Mouse (Mus musculus) B cell, adult 2 months (primary cell): ENCODE measurements around the gene Pgrmc1.
"Not testable (repeated sequence)": the region's sequence is repeated elsewhere in the genome, so short reads cannot be mapped to it uniquely, and the experiment has no call there.

Experiments
- DNase-seq, 2 experiments: peaks; one replicate each; pipeline ENCODE4 v3.0.0; 2022

Pgrmc1 gene

GRCm38 (mm10) chrX:36597707-36598389 is at the start of gene Pgrmc1:
Pgrmc1 (plus strand) TSS chrX:36598206.
- peak; percentile 88 to 89 for DNase-seq

GRCm38 (mm10) chrX:36548798-36549197 is 49.2 kb upstream of the Pgrmc1 start:
- DNase-seq: no peak

DNA sequence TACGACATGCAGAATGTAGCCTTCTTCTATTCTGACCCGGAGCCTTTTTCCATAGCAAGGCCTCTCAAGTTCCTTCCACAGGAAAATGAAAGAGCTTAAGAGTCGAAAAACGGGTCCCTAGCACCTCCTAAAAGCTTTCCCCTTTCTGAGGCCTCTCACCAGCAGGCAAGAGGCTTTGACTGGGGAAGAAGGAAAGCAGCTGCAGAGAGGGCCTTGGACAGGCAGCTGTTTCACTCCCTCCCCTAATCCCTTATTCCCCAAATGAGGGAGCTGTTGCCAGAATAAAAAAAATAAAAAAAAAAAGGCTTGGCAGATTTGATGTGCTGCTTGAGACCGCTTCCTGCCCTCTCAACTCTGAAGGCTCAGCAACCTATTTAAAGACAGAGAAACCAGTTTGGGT is 47.1 kb upstream of the Pgrmc1 start:
- no peak for DNase-seq

GRCm38 (mm10) chrX:36551351-36551750 is 46.7 kb upstream of the Pgrmc1 start:
- no peak for DNase-seq

- DNase-seq: no peak
These were observed 45.9 kb upstream of the Pgrmc1 start for GRCm38 (mm10) chrX:36552055-36552587.

GRCm38 (mm10) chrX:36552715-36553114 is 45.3 kb upstream of the Pgrmc1 start:
- DNase-seq: no peak

DNA sequence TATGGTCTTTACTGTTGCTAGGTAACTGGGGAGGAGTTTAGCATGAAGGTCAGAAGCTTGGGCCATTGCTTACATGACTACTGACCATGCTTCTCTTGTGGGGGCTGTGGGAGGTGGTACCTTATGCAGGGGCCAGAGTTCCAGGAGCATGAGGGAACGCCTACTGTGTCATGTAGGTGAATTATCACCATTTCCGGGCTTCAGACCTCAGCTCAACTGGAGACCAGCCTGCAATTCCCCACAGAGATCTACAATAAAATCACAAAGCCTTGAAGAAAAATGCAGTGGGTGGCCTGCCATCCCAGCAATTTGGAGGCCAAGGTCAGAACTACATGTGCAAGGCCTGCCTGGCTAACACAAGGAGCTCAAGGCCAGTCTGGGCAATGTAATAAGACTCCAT is 42.8 kb upstream of the Pgrmc1 start:
- not testable (repeated sequence) for DNase-seq

- no peak for DNase-seq
These were observed 37.8 kb upstream of the Pgrmc1 start for GRCm38 (mm10) chrX:36560170-36560569.

DNA sequence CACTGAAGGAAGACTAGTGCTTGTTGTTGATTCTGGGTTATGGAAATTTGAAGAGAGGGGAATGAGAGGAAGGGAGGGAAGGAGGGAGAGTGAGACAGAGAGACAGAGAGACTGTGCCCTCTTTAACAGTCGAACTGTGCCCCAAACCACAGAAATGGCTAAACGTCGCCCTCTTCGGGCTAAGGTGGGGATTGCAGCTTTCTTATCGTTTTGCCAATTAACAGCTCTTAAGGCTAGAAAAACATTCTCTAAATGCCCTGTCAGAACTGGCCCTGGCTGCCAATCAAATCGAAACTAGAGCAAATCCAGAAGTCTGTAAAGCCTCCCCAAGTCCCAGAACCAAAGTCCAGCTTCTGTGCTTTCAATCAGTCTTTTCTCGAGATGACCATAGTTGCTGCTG is 36.4 kb upstream of the Pgrmc1 start:
- DNase-seq: peak; percentile 79 to 80

DNA sequence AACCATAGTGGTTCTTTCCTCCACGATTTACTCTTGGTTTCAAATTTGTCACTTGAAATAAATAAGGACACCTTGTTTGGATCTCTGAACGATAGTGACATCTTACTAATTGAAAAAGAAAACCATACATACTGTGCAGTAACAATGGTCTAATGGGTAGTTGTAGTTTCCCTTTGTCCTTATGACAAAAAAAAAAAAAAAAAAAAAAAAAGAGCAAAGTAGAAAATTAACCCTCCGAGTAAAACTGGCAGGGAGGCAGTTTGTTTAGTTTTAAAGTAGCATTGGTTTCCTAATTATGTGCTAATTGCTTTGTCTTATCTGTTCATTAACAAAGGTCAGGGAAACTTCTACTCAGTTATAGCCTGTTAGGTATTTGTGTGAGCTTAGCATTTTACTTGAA is 35.9 kb upstream of the Pgrmc1 start:
- no peak for DNase-seq

GRCm38 (mm10) chrX:36586629-36587303 is 11.2 kb upstream of the Pgrmc1 start:
- DNase-seq: no peak

- DNase-seq: no peak
These were observed 10.4 kb upstream of the Pgrmc1 start for GRCm38 (mm10) chrX:36587304-36588209.

DNA sequence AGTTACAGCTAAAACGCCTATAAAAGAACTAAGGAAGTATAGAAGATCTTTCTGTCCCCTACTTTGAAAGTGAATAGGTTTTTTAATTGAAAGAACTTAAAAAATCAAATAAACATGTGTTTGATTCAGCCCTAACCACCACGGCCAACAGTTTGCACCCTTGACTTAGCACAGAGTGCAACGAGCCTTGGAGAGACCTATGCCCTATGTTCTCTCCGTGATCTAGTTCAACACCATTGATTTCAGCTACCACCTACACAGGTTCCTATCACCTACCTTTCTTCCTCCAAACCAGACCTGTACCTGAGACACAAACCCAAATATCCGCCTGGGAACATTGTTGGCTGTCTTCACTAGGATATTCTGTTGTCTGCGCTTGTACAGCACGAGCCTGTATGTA is 7.7 kb upstream of the Pgrmc1 start:
- DNase-seq: no peak

- no peak for DNase-seq
These were observed 6.9 kb upstream of the Pgrmc1 start for GRCm38 (mm10) chrX:36591120-36591519.

DNA sequence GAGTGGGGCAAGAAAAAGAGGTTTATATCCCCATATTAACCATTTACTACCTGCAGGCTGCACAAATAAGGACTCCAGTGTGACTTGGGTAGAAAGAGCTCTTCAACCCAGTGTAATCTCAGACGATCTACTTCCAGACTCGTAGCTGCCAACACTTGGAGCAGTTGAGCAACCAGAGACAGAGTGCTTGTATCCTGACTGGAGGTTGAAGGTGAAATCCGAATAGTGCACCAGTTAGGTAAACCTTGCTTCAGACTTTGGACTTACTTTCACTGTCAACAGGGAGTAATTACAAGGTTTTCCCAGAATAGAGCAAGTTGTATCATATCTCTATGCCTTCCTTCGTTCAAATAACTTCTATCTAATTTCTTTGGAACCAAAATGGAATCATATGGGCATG is 6.5 kb upstream of the Pgrmc1 start:
- DNase-seq: no peak

DNA sequence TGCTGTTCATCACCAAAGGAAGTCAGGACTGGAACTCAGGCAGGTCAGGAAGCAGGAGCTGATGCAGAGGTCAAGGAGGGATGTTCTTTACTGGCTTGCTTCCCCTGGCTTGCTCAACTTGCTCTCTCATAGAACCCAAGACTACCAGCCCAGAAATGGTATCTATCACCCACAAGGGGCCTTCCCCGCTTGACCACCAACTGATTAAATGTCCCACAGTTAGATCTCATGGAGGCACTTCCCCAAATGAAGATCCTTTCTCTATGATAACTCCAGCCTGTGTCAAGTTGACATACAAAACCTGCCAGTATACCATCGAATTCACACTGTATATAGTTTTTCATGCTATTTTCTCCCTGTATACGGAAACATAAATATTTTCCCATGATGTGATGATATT is 2.8 kb upstream of the Pgrmc1 start:
- no peak for DNase-seq

GRCm38 (mm10) chrX:36596483-36597120 is 1.4 kb upstream of the Pgrmc1 start:
- DNase-seq: not testable (repeated sequence)

DNA sequence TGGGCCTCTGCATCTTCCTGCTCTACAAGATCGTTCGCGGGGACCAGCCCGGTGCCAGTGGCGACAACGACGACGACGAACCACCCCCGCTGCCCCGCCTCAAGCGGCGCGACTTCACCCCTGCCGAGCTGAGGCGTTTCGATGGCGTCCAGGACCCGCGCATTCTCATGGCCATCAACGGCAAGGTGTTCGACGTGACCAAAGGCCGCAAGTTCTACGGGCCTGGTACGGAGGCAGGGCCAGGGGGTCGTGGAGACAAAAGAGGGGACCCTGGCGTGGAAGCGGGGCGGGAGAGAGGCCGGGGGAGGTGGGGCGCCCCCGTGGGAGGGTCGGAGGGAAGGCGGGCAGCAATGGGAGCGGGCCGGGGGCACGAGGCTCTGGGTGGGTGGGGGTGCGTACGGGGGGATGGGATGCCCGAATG is 394 bp downstream of the Pgrmc1 start:
- no peak for DNase-seq

DNA sequence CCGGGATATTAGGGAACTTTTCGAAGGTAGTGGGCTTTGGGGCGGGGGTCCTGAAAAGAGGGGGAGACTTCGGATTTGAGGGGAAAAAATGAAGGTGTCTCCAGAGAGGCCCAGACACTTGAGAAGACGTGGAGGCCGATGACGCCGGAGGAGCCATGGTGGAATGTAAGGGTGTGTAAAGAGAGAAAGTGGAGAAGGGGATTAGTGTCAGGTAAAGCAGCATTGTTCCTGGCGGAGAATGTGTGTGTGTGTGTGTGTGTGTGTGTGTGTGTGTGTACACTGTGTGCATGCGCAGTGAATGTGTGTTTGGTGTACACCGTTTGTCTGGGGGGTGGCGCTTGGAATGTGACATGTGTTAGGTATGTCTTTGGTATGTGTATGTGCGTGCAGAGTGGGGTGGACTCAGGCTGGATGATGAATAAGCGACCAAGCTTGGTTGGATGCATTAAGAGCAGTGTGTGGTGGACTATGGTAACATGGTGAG is 897 bp downstream of the Pgrmc1 start:
- peak; percentile 5 to 8 for DNase-seq

- no peak for DNase-seq
These were observed 1.6 kb downstream of the Pgrmc1 start for GRCm38 (mm10) chrX:36599656-36600055.

DNA sequence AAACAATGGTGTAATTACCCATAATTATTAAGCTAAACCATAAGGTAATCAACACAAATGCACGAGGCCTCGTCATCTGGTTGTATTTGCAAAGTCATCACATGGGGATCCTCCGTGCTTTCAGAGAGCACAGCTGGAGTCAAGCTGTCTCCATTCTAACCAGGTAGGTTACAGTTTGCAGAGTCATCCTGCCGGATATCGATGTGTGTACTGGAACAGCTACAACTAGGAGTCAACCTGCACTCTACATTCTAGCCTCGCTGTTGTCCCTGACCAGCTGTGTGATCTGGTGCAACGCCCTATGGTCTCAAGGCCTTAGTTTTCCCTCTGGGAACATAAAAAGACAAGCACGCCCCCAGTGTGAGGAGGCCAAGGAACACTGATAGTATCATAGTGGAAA is 2.1 kb downstream of the Pgrmc1 start:
- no peak for DNase-seq

- no peak for DNase-seq
These were observed 4.9 kb downstream of the Pgrmc1 start for GRCm38 (mm10) chrX:36602926-36603325.

DNA sequence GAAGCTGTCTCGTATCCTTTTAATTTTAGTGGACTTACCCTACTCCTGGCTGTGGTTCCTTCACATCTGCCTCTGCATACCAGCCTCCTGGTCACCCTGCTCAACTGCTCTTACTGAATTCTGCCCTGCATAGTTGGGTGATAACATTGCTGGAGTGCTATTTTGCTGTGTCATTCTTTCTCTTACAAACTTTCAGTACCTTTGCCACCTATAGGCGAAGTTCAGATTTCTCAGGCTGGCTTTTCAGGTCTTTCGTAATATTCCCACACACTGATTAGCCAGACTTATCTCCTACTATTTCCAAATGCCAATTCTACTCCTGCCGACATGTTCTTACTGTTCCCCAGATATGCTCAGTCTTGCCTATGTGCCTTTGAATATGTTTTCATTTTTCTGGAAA is 6.0 kb downstream of the Pgrmc1 start:
- no peak for DNase-seq
